Mouse (Mus musculus) neural tube, embryonic 13.5 days (tissue): ENCODE data around the gene Cdk1. TPM values are rescaled to one million over a fixed set of nuclear protein-coding genes. Genes with fewer than 3 reads are reported as not detected.

Experiments used
- ATAC-seq: fragments of 200-750 bp; cut with Nextera tagmentation; 2 replicates; pipeline ENCODE4 v1.8.0; 2017; ENCODE audit warnings: low read depth, mild to moderate bottlenecking, moderate TSS enrichment, moderate library complexity
- H3K27ac ChIP-seq: fragments of 300-500 bp; sonication (generic); replicated peaks from 2 replicates; pipeline ENCODE4 v1.5.1; 2015; ENCODE audit warnings: moderate library complexity, mild to moderate bottlenecking, inconsistent platforms
- H3K27me3 ChIP-seq: fragments of 300-500 bp; sonication (generic); 2 replicates; pipeline ENCODE4 v1.6.1; 2015; ENCODE audit warnings: mild to moderate bottlenecking, inconsistent platforms
- H3K36me3 ChIP-seq: fragments of 300-500 bp; sonication (generic); 2 replicates; pipeline ENCODE4 v1.6.1; 2015; ENCODE audit warnings: mild to moderate bottlenecking, inconsistent platforms
- H3K4me1 ChIP-seq: fragments of 300-500 bp; sonication (generic); replicated peaks from 2 replicates; pipeline ENCODE4 v1.6.1; 2015; ENCODE audit warnings: inconsistent platforms
- H3K4me2 ChIP-seq: fragments of 300-500 bp; sonication (generic); 2 replicates; pipeline ENCODE4 v1.6.1; 2015; ENCODE audit warnings: inconsistent platforms, mild to moderate bottlenecking, moderate library complexity
- H3K4me3 ChIP-seq: fragments of 300-500 bp; sonication (generic); 2 replicates; pipeline ENCODE4 v1.5.1; 2015; ENCODE audit warnings: mild to moderate bottlenecking, inconsistent platforms
- H3K9ac ChIP-seq: fragments of 300-500 bp; sonication (generic); 2 replicates; pipeline ENCODE4 v1.6.1; 2015; ENCODE audit warnings: moderate library complexity, mild to moderate bottlenecking, inconsistent platforms
- H3K9me3 ChIP-seq: fragments of 300-500 bp; sonication (generic); 2 replicates; pipeline ENCODE4 v1.6.1; 2016; ENCODE audit warnings: inconsistent platforms
- WGBS: fragments of 180-500 bp; shearing (Covaris S2); methylation state at CpG from one replicate; pipeline ENCODE4 v1.1.7; 2015; 5-methylcytosine and 5-hydroxymethylcytosine counted together
- polyA plus RNA-seq: library from polyadenylated mRNA; unstranded; fragments of >200 nt; fragmentation: Nextera tagmentation; extraction: Ambion mirVana; gene quantifications from 2 replicates; pipeline ENCODE4 v1.2.1, GENCODE M21; 2015

Gene Cdk1
- polyA plus RNA-seq, 1 experiment from 2014 or later = 91.3 TPM

GRCm38 (mm10) chr10:69340001-69340400 is 12.7 kb downstream of the Cdk1 start:
- H3K27me3 ChIP-seq = no peaks in the 10 kb centered on the region
- no peak overlapping the region for H3K4me2 ChIP-seq
- 92% methylated on average over 6 of the region's 6 CpGs for WGBS
- no peak overlapping the region for H3K9ac ChIP-seq
- H3K9me3 ChIP-seq = no peaks in the 10 kb centered on the region
- H3K4me1 ChIP-seq = peaks cover 6% of the 10 kb centered on the region; the same call in 1 of the 2 replicates
- no peak overlapping the region for H3K4me3 ChIP-seq
- no peak for ATAC-seq
- H3K27ac ChIP-seq = no peak overlapping the region
- peaks cover 21% of the 10 kb centered on the region for H3K36me3 ChIP-seq

- H3K36me3 ChIP-seq = peaks cover 16% of the 10 kb centered on the region
- 90% methylated on average over 11 of the region's 11 CpGs for WGBS
- H3K27me3 ChIP-seq = no peaks in the 10 kb centered on the region
- H3K4me2 ChIP-seq = no peak overlapping the region
- no peak overlapping the region for H3K9ac ChIP-seq
- H3K9me3 ChIP-seq = no peaks in the 10 kb centered on the region
- H3K4me3 ChIP-seq = no peak overlapping the region
- peaks cover 16% of the 10 kb centered on the region; the same call in 1 of the 2 replicates for H3K4me1 ChIP-seq
- no peak overlapping the region for H3K27ac ChIP-seq
- ATAC-seq = no peak
These were observed 16.5 kb downstream of the Cdk1 start for GRCm38 (mm10) chr10:69336219-69336618.

GRCm38 (mm10) chr10:69335611-69336010 is 17.1 kb downstream of the Cdk1 start:
- H3K9ac ChIP-seq = no peak overlapping the region
- H3K4me1 ChIP-seq = peaks cover 16% of the 10 kb centered on the region; the same call in 1 of the 2 replicates
- H3K4me3 ChIP-seq = no peak overlapping the region
- 88% methylated on average over 4 of the region's 4 CpGs for WGBS
- no peak overlapping the region for H3K4me2 ChIP-seq
- H3K36me3 ChIP-seq = peaks cover 16% of the 10 kb centered on the region
- ATAC-seq = no peak
- H3K9me3 ChIP-seq = no peaks in the 10 kb centered on the region
- peak overlapping the region; percentile 39 for H3K27ac ChIP-seq
- no peaks in the 10 kb centered on the region for H3K27me3 ChIP-seq

GRCm38 (mm10) chr10:69335195-69335536 is 17.6 kb downstream of the Cdk1 start:
- Histone ChIP-seq H3K4me3 (no peak overlapping the region), H3K9ac (no peak overlapping the region), H3K27ac (peak overlapping the region; percentile 39), H3K27me3 (no peaks in the 10 kb centered on the region), H3K36me3 (peaks cover 16% of the 10 kb centered on the region), H3K4me1 (peaks cover 16% of the 10 kb centered on the region; the same call in 1 of the 2 replicates), H3K4me2 (no peak overlapping the region), H3K9me3 (no peaks in the 10 kb centered on the region)
- no peak for ATAC-seq
- WGBS = 44% methylated on average over 7 of the region's 7 CpGs

GRCm38 (mm10) chr10:69334271-69335194 is 18.2 kb downstream of the Cdk1 start:
- Histone ChIP-seq H3K4me2 (no peak overlapping the region), H3K9me3 (no peaks in the 10 kb centered on the region), H3K36me3 (peaks cover 16% of the 10 kb centered on the region), H3K27ac (peak overlapping the region; percentile 39), H3K4me1 (peaks cover 16% of the 10 kb centered on the region; the same call in 1 of the 2 replicates), H3K4me3 (no peak overlapping the region), H3K9ac (no peak overlapping the region; the same call in 1 of the 2 replicates), H3K27me3 (no peaks in the 10 kb centered on the region)
- 67% methylated on average over 16 of the region's 16 CpGs for WGBS
- ATAC-seq = no peak

GRCm38 (mm10) chr10:69333212-69333611 is 19.5 kb downstream of the Cdk1 start:
- Histone ChIP-seq H3K4me3 (no peak overlapping the region), H3K9me3 (no peaks in the 10 kb centered on the region), H3K27ac (no peak overlapping the region), H3K27me3 (no peaks in the 10 kb centered on the region), H3K4me2 (no peak overlapping the region), H3K9ac (no peak overlapping the region), H3K4me1 (peaks cover 16% of the 10 kb centered on the region; the same call in 1 of the 2 replicates), H3K36me3 (peaks cover 16% of the 10 kb centered on the region)
- 91% methylated on average over 11 of the region's 11 CpGs for WGBS
- ATAC-seq = no peak

- no peak overlapping the region for H3K4me3 ChIP-seq
- no peak for ATAC-seq
- no peaks in the 10 kb centered on the region; the same call in 1 of the 2 replicates for H3K36me3 ChIP-seq
- no peak overlapping the region for H3K9ac ChIP-seq
- peaks cover 16% of the 10 kb centered on the region; the same call in 1 of the 2 replicates for H3K4me1 ChIP-seq
- WGBS = 92% methylated on average over 6 of the region's 6 CpGs
- no peaks in the 10 kb centered on the region for H3K9me3 ChIP-seq
- no peaks in the 10 kb centered on the region for H3K27me3 ChIP-seq
- H3K27ac ChIP-seq = no peak overlapping the region
- H3K4me2 ChIP-seq = no peak overlapping the region
These were observed 21.5 kb downstream of the Cdk1 start for GRCm38 (mm10) chr10:69331231-69331630.

- H3K9ac ChIP-seq = no peak overlapping the region
- H3K27me3 ChIP-seq = no peaks in the 10 kb centered on the region
- H3K9me3 ChIP-seq = no peaks in the 10 kb centered on the region
- no peaks in the 10 kb centered on the region for H3K36me3 ChIP-seq
- no peak overlapping the region for H3K4me3 ChIP-seq
- no peak for ATAC-seq
- H3K4me2 ChIP-seq = no peak overlapping the region
- WGBS = 57% methylated on average over 4 of the region's 4 CpGs
- H3K4me1 ChIP-seq = no peaks in the 10 kb centered on the region; the same call in 1 of the 2 replicates
- H3K27ac ChIP-seq = no peak overlapping the region
These were observed 24.1 kb downstream of the Cdk1 start for GRCm38 (mm10) chr10:69328656-69329046.

GRCm38 (mm10) chr10:69328029-69328655 is 24.6 kb downstream of the Cdk1 start:
- no peak overlapping the region for H3K27ac ChIP-seq
- H3K9me3 ChIP-seq = no peaks in the 10 kb centered on the region
- H3K4me2 ChIP-seq = no peak overlapping the region
- no peaks in the 10 kb centered on the region for H3K36me3 ChIP-seq
- no peak overlapping the region for H3K9ac ChIP-seq
- ATAC-seq = 0 out of 2 replicates have a peak, but pooled peaks have one; percentile 43
- 88% methylated on average over 12 of the region's 12 CpGs for WGBS
- no peaks in the 10 kb centered on the region for H3K27me3 ChIP-seq
- H3K4me3 ChIP-seq = no peak overlapping the region
- no peaks in the 10 kb centered on the region; the same call in 1 of the 2 replicates for H3K4me1 ChIP-seq

GRCm38 (mm10) chr10:69327362-69327761 is 25.4 kb downstream of the Cdk1 start:
- Histone ChIP-seq H3K27me3 (no peaks in the 10 kb centered on the region), H3K9ac (no peak overlapping the region), H3K4me2 (no peak overlapping the region), H3K36me3 (no peaks in the 10 kb centered on the region), H3K4me1 (no peaks in the 10 kb centered on the region; the same call in 1 of the 2 replicates), H3K4me3 (no peak overlapping the region), H3K27ac (no peak overlapping the region), H3K9me3 (no peaks in the 10 kb centered on the region)
- ATAC-seq = no peak
- WGBS = 77% methylated on average over 8 of the region's 8 CpGs

- Histone ChIP-seq H3K4me2 (no peak overlapping the region), H3K27ac (no peak overlapping the region), H3K9me3 (no peaks in the 10 kb centered on the region), H3K4me1 (peaks cover 3% of the 10 kb centered on the region; the same call in 1 of the 2 replicates), H3K9ac (no peak overlapping the region), H3K4me3 (no peak overlapping the region), H3K27me3 (no peaks in the 10 kb centered on the region), H3K36me3 (no peaks in the 10 kb centered on the region)
- WGBS = 89% methylated on average over 3 of the region's 3 CpGs
- ATAC-seq = no peak
These were observed 26.3 kb downstream of the Cdk1 start for GRCm38 (mm10) chr10:69326433-69326832.

- Histone ChIP-seq H3K27ac (no peak overlapping the region), H3K4me2 (no peak overlapping the region), H3K4me3 (no peak overlapping the region), H3K36me3 (no peaks in the 10 kb centered on the region), H3K27me3 (no peaks in the 10 kb centered on the region), H3K9me3 (no peaks in the 10 kb centered on the region), H3K4me1 (peaks cover 4% of the 10 kb centered on the region; the same call in 1 of the 2 replicates), H3K9ac (no peak overlapping the region)
- WGBS = 87% methylated on average over 7 of the region's 7 CpGs
- no peak for ATAC-seq
These were observed 27.9 kb downstream of the Cdk1 start for GRCm38 (mm10) chr10:69324816-69325215.
